Mouse (Mus musculus): ENCODE measurements at regions not wholly inside any gene's neighbourhood (a gene's known extent, or its start where the extent isn't known, plus 50 kb on each side); places are given as distances from the start of the nearest gene placed in this dataset.

DNA sequence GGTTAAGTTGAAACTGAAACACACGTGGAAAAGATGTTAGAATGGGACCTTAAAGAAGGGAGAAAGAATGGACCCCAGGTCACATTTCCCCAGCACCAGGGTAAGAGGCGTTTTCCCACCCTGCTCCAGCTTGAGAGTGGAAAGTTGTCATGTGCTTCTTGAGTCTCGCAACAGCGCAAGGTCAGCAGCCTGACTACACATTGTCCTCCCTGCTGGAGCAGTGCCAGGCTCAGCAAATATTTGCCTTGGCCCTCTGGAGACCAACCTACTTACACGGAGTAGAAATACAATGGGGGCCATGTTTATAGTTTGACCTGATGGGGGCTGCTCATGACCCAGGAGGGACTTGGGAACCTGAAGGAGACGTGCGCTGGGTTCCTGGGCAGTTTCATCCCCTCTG lies 121.1 kb downstream of the Sall1 start:
- TF ChIP-seq CTCF (IDR thresholded peaks at IDR 0.05; ENCODE audit: insufficient read depth, low read length) (no peak), POLR2A (IDR thresholded peaks at IDR 0.05; ENCODE audit: borderline replicate concordance, extremely low read depth, low read depth, low read length) (no peak)

Data from lung, adult 2 months (tissue).